Mouse (Mus musculus) heart, postnatal 4 days (tissue): ENCODE data around the gene Cep63. TPM values are rescaled to one million over a fixed set of nuclear protein-coding genes. Genes with fewer than 3 reads are reported as not detected.

Experiments
- DNase-seq: peaks from one replicate; pipeline ENCODE4 v3.0.0; 2021
- total RNA-seq, 2 experiments: library from RNA; stranded (reverse); gene quantifications; 2 replicates each; pipeline ENCODE4 v1.2.3; 2021

Gene Cep63
- total RNA-seq, 2 experiments from 2014 or later = 42.4 to 47.6 TPM

DNA sequence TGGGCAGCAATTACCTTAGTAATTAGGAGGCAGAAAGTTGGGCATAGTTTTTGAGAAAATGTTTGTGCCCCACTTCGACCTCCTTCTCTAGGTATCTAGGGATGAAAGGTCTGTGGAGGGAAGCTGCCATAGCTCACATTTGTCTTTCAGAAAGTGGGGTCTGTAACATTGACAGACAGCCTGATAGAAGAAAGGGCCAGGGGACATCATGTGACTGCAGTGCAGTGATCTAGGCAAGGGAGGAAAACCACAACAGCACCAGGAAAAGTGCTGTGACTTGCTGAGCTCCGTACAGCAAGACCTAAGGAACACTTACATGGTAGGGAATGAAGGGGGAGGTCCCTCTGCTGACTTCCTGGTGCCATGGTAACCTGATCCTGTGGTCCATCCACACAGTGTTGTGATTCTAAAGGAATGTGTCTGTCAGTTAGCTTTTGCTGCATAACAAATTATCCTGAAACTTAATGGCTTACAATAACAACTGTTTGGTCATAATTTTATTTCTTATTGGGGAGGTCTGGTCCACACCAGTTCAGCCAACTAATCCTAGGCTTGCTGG, 5.3 kb upstream of the Cep63 start:
- no peak for DNase-seq

DNA sequence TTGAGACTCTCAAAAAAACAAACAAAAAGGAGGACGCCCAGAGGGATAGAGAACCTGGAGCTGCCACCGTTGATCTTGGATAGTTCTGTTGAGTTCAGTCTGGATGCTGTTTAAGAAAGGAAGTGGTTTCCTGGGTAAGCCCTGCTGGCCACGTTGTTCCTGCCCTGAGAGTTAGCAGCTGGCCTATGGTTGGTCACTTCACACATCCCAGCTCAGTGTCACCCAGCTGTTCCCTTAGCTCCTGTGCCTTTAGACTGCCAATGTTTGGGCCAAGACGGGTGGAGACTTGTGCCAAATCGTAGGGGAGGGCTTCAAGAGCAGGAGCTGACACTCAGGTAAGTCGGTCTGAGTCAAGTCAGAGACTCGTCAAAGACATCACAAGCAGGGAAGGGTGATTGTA, 2.7 kb upstream of the Cep63 start:
- no peak for DNase-seq

- DNase-seq = no peak
Observed at GRCm38 (mm10) chr9:102627442-102627841, 1.1 kb upstream of the Cep63 start.

DNA sequence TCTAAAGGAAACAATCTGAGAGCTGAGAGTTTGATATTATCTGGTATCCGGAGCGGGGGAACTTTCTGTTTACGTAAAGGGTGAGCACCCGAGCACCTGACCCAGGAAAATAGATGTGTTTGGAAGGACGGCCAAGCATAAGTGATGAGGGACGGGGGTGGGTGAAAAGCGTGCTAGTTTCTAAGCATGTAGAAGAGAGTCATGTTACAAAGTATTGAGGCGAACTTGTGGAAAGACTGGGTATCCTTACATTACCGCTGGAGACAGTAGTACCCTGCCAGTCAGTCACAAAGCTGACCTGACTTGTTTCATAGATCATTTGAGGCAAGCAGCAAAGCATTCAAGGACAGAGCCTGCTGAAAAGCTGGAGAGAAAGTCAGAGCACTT, 498 bp upstream of the Cep63 start:
- no peak for DNase-seq

DNA sequence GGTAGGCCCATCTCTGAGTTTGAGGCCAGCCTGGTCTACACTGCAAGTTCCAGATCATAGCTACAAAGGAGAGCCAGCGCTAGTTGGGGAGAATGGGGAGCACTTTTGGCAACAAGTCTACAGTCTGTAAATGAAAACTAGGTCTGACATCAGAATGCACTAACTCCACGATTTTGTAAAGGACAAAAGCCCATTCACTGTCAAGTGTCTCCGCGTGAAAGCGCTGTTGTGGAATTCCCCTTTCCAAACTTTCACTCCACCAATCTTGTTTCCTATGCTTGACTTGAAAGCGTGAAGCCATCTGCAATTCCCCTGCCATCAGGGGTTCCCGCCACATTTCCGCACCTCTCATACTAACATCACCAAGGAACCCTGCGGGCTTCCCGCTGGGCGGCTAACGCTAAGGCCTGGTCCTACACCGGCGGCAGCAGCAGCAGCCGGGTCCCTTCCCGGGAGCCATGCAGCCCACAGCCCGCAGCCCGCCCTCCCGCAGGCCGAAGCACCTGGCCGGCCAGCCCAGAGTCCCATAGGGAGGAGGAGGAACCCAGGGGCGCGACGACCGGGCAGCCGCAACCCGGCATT, 842 bp downstream of the Cep63 start:
- no peak for DNase-seq

- no peak for DNase-seq
Observed at GRCm38 (mm10) chr9:102623581-102623980, 2.8 kb downstream of the Cep63 start.

- no peak for DNase-seq
Observed at GRCm38 (mm10) chr9:102622876-102623275, 3.5 kb downstream of the Cep63 start.

DNA sequence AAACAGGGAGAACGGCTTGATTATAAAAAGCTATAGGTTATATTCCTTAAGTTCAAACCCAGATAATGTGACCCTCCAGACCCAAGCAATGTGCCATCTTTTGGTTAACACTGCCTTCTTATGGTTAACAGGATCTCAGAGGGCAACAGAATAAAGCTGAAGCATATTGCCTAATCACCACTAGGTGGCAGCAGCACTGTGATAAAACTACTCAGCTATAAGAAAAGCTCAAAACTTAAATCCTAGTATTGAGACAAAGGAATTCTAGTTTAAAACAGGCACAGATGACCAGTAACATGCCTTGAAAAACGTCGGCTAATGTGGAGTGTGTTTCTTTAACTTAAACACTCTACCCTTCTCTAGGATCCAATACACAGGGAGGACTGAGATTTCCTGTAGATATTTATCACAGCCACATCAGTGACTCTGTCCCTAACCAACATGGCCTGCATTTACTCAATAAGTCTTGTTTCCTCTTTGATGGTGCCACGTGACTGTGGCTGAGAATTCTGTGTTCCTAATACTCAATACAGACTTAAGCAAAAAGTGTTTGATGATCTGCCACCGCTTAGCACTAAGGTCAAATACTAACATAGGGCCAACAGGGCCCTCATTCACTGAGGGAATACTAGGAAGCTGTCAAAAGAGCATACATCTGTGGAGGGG, 4.0 kb downstream of the Cep63 start:
- DNase-seq = peak; percentile 65

- DNase-seq = no peak
Observed at GRCm38 (mm10) chr9:102621385-102621784, 4.9 kb downstream of the Cep63 start.

DNA sequence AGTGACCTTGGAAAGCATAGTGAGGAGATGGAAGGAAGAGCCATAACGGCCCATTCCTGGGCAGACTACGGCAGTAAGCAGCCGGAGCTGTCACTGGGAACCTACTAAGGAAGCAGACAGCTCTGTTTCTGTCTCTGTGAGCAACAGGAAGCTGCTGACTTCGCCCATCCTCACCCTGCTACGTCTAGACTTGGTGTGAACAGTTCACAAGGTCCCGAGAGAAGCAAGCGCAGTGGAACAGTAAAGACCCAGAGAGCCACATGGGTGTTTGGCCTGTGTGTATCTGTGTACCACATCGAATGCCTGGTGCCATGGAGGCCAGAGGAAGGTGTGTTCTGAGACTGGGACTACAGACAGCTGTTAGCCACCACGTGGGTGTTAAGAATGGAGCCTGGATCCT, 10.1 kb downstream of the Cep63 start:
- no peak for DNase-seq

GRCm38 (mm10) chr9:102615071-102615470, 11.3 kb downstream of the Cep63 start:
- DNase-seq = no peak

DNA sequence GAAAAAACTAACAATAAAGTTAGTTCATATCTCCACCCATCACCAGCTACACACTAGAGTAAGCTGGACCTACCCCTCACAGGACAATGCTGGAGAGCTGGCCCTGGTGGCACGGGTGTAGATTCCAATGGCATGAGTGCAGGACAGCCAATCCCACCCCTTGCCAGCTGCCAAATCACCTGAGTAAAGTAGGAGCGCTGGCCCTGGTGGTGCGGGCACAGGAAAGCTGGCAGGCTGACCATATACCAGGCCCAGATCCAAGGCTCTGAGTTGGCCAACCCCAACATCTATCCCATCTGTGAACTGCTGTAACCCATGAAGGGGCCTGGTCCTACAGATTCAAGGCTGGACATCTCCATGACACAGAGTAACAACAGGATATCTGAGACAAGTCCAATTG, 17.1 kb downstream of the Cep63 start:
- DNase-seq = no peak

- DNase-seq = no peak
Observed at GRCm38 (mm10) chr9:102607471-102607870, 18.9 kb downstream of the Cep63 start.

DNA sequence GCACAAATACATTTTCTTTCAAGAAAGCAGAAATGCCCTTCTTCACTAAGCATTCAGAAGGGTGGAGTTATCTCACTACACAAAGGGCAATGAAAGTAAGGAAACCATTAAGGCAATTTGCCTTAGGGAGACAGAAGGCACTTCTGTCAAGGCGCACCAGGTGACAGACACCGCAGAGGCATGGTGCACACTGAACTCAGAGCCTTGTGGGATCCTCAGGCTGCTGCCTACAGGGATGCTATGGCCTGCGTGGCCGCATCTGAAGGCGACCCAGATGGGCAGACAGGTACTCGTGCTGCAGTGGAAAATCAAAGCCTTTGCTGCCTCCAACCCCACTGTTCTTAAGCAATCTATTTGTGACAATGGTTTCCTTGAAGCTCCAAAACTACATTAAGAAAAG, 21.2 kb downstream of the Cep63 start:
- DNase-seq = no peak

- DNase-seq = no peak
Observed at GRCm38 (mm10) chr9:102601666-102602065, 24.7 kb downstream of the Cep63 start.

- no peak for DNase-seq
Observed at GRCm38 (mm10) chr9:102601187-102601586, 25.1 kb downstream of the Cep63 start.

DNA sequence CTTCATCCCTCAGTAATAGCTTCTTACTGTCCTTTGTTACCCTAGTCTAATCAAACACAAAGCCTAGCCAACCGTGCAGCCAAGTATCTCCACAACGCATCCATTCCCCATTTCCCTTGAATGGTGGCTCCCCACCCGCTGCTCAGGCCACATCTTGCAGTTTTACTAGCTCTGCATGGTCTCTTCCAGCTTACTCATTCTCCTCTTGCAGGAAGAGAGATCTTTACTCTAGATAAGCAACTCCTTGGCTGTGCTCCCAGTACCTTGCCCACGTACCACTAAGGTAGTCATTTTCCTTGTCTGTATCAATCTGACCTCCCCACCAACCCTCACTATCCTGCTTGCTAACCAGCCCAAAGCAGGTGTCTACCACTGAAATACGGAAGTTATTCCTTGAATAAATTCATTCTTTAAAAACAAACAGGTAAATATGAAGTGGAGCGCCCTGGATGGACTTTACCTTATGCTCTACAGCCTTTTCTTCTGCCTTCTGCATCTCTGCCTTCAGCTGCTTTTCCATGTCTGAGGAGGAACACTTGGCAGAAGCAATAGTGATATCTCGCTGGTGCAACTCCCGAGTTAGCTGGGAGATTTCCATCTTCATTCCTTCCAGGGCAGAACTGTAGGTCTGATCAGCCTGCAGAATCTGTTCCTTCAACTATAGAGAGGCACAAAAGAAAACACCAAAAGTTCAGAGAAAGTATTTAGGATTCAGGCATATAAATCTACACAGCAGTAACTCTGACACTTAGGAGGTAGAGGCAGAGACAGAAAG, 30.5 kb downstream of the Cep63 start:
- DNase-seq = no peak

DNA sequence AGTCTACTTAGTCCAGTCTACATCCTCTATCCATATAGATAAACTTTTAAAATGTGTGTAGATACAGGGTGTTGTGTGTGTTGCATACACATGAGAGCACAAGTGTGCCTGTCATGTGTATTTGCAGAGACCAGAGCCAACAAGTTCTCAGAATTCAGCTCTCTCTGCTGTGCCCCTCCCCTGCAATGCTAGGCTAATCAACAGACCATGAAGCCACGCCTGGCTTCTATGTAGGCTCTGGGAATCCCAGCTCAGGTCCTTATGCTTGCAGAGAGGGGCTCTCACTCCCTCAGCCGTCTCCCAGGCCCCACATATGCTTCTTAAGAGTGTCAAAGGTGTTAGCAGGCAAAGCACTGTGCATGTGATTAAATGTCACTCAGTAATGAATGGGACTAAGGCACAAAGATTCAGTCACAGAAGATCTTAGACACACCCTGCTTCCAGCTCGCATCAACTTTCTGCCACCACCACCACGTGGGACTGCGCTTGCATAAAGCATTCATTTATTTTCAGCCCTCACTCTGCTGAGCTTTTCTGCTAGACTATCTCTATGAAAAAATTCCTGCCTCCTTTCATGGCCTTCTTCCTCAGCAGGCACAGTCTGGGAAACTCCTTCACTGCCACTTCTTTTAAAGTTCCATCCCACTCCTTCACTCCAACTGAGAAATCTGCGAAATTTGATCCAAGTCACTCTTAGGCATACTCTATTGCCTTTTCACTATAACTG, 31.5 kb downstream of the Cep63 start:
- no peak for DNase-seq

GRCm38 (mm10) chr9:102587347-102587746, 39.0 kb downstream of the Cep63 start:
- DNase-seq = no peak

DNA sequence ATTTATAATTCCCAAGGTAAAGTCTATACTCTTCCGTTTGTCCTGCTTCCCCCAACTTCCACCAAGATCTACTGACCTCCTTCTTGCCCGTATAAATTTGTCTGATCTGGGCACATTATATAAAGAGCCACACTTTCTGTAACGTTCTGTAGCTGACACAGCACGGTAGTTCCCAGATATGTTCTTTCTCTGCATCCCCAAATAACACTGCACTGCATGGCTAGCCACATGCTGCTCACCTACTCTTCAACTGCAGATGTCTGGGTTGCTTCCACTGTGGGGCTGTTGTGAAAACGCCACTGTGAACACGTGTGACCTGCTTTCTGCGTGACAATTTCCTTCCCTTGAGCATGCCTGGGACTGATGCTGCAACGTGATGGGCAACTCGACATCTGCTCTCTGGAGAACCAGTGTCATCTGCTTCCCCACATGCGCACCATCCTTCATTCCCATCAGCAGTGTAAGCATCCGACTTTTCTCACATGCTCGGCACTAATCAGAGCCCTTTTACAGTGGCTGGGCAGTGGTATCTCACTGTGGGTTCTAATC, 44.3 kb downstream of the Cep63 start:
- DNase-seq = no peak

DNA sequence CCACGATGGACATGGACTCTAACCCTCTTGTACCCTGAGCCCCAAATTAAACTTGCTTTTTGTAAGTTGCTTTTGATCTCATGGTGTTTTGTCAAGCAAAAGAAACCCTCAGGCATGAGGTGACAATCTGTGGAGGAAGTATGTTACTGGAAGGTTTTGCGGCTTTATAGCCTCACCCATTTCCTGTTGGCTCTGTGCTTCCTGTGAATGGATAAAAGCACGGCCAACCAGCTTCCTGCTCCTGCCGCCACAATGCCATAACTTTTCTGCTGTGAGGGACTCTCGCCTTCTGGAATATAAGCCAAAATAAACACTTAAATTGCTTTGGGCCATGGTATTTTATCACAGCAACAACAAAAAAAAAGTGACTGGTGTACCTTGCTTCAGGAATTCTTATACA, 48.9 kb downstream of the Cep63 start:
- peak; percentile 14 for DNase-seq

- no peak for DNase-seq
Observed at GRCm38 (mm10) chr9:102572888-102573287, 53.4 kb downstream of the Cep63 start.

DNA sequence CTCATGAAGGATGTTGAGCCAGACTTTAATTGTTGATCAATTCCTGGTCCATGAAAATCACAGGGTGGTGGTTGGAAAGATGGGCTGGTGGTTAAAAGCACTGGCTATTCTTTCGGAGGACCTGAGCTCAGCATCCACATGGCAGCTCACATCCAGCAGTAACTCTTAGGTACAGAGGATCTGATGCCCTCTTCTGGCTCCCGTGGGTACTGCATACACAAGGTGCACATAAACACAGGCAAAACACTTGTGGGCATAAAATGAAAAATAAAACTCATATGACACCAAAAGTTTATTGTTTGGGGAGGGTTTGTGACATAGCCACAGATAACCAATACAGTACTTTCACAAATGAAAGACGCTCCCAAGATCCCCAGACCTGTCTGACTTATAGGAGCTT, 67.9 kb downstream of the Cep63 start:
- DNase-seq = no peak
